Mouse (Mus musculus) ovary, postnatal 36 days (tissue): ENCODE measurements around the gene Nufip2.
A peak's percentile ranks its signal among the peaks of the same experiment; 100 is the strongest.
"Not testable (repeated sequence)": the region's sequence is repeated elsewhere in the genome, so short reads cannot be mapped to it uniquely, and the experiment has no call there.

Experiments
- DNase-seq: peaks from one replicate; pipeline ENCODE4 v3.0.0; 2022; ENCODE audit warnings: low spot score, mixed read lengths

Gene Nufip2

DNA sequence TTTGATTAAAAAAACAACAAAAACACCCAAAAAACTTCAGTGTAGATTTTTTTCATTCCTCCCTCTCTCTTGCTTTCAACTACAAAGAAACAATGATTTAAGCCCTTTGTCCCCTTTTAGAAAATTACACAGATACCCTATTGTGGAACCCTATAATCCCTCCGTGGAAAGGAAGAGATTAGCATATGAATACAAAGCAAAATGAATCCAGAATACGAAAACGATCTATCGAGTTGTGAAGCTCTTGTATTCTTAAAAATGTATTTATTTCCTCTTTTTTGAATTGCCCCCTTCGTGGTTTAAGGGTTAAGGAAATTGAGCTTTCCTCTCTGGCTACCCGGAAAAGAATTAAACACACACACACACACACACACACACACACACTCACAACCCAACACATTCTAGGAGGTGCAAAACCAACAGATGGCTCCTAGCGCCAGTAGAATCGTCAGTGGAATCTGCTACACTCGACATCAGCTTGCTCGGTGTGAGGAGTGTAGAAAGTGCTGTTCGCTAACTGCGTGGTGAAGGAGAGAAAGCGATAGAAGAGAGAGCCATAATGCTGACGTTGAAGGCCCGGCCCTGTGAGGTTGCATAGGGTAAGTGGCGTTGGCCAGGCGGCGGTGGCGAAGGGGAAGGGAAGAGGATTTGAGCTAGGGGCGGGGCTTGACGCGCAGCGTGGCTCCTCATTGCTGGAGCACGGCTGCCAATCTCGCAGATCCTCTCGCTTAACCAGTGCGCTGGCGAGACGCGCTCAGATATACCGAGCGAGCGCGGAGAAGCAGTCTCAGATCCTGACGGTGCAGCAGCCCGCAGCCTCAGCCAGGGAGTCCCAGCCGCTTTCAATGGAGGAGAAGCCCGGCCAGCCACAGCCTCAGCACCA is at the start of gene Nufip2:
Gene Nufip2 (plus strand): TSS at position 773 of the 883 bp plus-strand sequence.
- DNase-seq = peak; percentile 99

DNA sequence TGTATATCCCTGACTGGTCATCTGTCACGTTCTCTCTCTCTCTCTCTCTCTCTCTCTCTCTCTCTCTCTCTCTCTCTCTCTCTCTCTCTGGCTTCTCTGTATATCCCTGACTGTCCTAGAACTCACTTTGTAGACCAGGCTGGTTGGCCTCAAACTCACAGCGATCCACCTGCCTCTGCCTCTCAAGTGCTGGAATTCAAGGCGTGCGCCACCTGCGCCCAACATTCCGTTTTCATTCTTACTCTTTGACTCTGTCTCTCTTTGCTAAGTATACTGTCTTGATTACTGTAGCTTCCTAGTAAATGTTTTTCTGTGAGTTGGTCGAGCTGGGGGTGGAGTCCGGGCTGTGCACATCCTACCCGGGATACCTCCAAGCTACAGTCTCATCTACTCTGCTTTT is 44.6 kb upstream of the Nufip2 start:
- no peak for DNase-seq

GRCm38 (mm10) chr11:77645481-77645880 is 40.5 kb upstream of the Nufip2 start:
- no peak for DNase-seq

DNA sequence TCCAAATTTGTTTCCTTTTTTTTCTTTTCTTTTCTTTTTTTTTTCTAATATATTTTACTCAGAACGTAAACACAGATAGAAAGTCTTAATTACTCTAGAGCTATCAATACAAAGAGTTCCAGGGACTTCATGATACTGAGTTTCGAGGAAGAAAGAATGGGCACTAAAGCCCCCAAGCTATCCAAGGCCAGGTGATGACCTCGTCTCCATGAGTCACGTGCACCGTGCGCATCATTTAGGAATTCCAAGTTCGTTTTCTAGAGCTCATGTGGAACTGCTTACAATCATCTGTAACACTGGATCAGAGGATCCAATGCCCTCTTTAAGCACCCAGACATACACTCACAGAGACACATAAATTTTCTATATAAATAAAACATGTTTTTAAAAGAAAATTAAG is 37.1 kb upstream of the Nufip2 start:
- DNase-seq = no peak

- DNase-seq = no peak
Measured at GRCm38 (mm10) chr11:77652484-77652883, 33.5 kb upstream of the Nufip2 start.

DNA sequence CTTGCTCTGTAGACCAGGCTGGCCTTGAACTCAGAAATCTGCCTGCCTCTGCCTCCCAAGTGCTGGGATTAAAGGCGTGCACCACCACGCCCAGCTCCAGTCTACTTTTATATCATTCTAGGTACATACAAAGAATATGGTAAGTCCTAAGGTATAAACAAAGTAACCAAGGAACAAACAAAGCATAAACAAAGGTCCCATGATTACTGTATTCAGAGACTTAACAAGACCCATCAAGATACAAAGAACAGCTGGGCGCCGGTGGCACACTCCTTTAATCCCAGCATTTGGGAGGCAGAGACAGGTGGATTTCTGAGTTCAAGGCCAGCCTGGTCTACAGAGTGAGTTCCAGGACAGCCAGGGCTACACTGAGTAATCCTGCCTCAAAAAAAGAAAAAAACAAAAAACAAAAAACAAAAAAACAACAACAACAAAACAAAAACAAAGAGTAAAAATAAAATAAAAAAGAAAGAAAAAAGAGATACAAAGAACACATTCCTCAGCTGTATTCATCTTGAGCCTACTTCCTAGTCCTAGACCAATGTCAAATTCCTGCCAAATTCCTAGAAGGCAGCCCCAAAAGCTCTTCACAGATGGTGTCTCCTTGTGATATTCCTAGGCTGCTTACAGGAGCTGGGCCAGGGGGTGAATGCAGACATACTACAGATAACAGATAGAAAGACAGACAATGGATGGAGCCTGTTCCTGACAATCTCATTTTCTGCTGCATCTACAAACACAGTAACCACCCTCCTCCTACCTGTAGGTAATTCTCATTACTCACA is 32.4 kb upstream of the Nufip2 start:
- DNase-seq = not testable (repeated sequence)

DNA sequence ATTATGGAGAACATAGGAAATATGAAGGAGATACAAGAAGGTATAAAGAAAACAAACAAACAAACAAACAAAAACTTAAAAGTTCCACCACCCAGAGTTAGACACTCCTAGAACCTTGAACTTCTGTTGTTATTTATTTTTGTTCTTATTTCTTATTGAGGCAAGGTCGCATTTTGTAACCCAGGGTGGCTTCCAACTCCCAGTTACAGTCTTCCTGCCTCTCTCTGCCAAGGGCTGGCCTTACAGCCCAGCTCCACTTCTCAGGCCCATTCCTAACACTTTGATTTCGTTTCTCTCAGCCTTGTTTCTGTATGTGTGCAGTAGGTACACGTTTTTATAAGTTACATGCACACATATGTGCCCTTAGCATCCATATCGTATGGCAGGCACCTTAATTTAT is 26.0 kb upstream of the Nufip2 start:
- no peak for DNase-seq

DNA sequence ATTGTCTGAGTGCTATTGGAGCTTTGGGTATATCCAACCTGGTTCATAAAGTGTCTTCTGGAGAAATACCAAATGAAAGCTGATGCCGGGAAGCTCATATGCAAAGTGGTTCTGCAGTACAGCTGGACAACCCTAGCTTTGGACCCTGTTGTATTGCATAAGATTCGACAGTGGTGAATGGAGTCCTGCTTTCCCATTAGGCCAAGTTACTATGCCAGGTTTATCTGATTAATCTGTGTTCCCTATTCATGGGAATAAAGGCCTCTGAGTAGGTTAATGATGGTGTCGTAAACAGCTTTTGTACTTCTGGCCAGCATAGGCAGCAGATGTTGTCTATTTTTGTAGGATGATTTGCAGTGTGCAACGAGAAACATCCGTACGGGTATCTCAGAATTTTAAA is 22.3 kb upstream of the Nufip2 start:
- DNase-seq = no peak

DNA sequence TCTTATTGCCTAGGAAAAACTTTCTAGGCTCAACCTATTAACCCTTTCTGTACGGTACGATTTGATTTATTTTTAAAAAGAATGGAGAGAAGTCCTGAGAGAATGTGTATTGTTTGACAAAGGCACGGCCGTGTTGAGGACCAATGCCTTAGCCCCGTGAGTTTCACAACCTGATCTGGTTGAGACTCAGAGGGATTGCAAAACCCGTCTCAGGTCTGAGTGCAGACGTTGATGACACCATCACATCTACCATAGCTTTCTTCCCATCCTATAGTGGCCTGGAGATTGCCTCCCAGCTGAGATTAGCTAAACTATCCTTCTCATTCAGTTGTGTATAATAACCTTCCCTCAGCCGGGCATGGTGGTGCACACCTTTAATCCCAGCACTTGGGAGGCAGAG is 21.9 kb upstream of the Nufip2 start:
- no peak for DNase-seq

- DNase-seq = not testable (repeated sequence)
Measured at GRCm38 (mm10) chr11:77665384-77665783, 20.6 kb upstream of the Nufip2 start.

- DNase-seq = not testable (repeated sequence)
Measured at GRCm38 (mm10) chr11:77666766-77667165, 19.2 kb upstream of the Nufip2 start.

DNA sequence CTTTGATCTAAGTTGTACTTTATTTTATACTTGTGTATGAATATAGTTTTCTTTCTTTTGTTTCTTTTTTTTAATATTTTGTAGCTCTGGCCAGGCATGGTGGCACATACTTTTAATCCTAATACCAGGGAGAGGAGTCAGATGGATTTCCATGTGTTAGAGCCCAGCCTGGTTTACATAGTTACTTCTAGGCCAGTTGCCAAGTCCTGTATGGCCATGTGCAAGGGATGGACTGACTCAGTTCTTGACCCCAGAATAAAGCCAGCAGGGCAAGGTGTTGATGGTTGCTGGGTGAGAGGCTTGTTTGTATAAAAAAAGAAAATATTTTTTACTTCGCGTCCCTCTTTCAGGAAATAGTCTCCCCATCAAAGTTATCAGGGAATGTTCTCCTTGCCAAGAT is 13.2 kb upstream of the Nufip2 start:
- DNase-seq = no peak

DNA sequence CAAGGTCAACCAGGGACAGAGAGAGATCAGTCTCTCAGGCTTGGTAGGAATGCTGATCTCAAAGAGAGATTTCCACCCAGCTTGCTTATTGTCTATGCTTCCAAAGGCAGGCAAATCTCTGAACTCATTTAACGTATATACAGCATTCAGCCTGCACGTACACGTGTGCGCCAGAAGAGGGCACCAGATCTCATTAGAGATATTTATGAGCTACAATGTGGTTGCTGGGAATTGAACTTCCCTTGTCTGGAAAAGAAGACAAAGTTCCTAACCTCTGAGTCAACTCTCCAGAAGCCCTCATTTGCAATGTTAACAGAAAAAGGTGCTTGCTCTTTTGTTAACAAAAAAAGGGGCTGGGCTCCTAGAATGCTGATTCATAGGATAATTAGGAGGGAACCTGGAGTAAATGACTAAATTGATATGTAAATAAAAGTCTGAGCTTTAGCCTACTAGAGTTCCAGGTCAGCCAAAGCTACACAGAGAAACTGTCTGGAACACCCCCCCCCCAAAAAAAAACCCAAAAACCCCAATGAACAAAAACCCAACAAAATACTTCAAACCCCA is 12.4 kb upstream of the Nufip2 start:
- no peak for DNase-seq

- no peak for DNase-seq
Measured at GRCm38 (mm10) chr11:77680018-77680417, 5.9 kb upstream of the Nufip2 start.

- DNase-seq = no peak
Measured at GRCm38 (mm10) chr11:77684896-77685295, 1.1 kb upstream of the Nufip2 start.

- DNase-seq = peak; percentile 59
Measured at GRCm38 (mm10) chr11:77686346-77686840, 438 bp downstream of the Nufip2 start.

GRCm38 (mm10) chr11:77686841-77687540 is 1.0 kb downstream of the Nufip2 start:
- peak; percentile 74 for DNase-seq

DNA sequence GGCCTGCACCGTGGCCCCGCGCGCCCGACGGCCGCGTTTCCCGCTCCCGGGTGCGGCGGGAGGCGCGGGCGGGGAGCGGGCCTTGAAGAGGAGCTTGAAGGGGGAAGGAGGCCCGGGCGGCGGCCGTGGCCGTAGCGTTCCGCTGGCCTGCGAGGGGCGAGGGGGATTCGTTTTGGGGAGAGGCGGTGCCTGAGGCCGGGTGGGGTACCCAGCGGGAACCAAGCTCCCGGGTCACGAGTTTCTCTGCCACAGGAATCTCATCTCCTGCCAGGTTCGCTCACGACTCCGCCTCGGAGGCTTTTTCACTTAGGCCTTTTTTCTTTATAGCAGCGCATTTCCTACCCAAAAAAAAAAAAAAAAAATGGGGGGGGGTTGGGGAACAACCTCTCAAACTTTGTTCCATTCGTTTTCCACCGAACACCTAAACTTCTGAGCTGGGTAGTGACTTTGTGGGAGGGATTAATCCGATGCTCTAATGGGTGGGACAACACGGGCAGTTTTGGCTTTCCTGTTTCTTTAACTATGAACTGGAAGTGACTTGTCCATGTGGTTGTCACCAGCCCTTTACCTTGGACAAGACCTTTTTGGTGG is 1.7 kb downstream of the Nufip2 start:
- peak; percentile 59 for DNase-seq

DNA sequence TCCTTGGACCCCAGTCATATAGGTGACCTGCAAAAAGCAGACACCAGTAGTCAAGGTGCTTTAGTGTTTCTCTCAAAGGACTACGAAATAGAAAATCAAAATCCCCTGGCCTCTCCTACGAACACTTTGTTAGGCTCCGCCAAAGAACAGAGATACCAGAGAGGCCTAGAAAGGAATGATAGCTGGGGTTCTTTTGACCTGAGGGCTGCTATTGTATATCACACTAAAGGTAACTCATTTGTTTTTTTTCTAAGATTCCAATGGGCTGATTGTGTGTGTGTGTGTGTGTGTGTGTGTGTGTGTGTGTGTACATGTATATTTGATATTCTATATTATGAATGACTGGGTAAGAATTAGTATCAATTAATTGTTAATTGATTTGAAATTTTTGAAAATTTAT is 7.1 kb downstream of the Nufip2 start:
- no peak for DNase-seq

- DNase-seq = no peak
Measured at GRCm38 (mm10) chr11:77697232-77697631, 11.3 kb downstream of the Nufip2 start.

DNA sequence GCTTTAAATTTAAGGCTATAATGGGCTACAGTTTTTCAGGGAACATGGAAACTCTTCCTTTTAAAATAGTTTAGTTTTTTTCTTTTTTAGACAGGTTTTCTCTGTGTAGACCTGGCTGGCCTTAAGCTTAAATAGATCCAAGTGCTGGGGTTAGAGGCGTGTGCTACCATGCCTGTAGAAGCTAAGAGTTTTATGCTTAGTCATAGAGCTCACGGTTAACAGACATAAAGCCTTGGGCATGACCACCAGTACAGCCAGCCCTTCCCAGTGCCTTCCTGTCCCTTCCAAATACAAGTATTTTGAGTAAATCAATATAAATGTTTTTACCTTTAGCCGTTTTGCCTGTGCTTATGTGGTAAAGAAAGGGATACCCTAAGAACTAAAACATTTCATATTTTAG is 20.0 kb downstream of the Nufip2 start:
- DNase-seq = no peak

DNA sequence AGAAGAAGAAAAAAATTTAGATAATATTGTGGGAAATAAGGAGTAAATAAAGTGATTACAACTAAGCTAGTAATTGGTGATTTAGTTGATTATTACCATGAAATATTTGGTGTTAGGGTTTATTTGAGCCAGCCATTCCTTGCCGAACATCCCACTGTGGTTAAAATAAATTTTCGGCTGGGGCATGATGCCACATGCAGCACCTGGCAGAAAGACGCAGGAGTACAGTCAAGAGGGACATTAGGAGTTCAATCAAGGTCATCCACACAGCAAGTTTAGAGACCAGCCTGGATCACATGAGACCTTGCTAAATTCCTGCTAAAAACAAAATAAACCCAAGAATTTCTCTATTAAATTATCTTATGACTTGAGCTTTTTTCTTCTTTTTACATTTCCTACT is 23.1 kb downstream of the Nufip2 start:
- no peak for DNase-seq
